In the genomic region with DNA sequence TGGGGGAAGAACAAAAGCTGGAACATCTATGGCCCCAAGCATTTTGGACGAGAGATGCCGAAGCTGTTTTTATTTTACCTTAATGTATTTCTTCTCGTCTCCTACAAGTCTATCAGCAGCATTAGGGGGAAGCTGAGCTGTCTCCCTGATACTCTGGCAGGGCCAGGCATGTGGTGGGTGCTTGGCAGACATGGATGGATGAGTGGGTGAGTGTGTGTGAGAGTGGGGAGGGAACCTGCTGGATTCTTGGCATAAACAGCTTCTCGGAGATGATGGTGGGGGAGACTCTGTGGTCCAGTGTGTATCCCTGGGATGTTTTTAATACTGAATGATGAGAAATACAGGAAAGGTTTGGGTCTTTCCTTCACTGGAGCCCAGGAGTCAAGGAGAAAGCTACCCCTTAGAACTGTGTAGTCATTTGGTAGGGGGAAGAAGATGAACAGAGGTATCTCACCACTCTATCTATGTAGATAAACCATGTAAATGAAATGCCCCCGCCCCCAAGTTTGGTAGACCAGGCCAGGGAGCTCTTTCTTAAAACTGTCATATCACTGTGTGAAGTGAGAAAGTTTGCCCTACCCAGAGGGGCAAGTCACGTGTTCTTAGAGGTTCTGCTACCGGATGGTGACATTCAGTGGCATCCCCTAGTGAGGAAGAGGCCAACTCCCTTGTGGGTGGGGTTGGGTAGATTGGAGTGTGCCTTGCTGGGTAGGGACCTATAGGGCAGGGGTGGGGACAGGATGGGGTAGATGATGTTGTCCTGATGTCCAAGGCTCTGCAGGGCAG, we compare ENCODE assay signal across 12 mouse cellular contexts. TPM values are rescaled to one million over a fixed set of nuclear protein-coding genes. Genes with fewer than 3 reads are reported as not detected.
A peak's percentile ranks its signal among the peaks of the same experiment; 100 is the strongest.
DNase-seq lines count a peak whose midpoint lies in the region; ATAC-seq and TF ChIP-seq lines count a peak whose summit lies in the region.
"Had no signal": no experiment of that assay in that cellular context is flagged by ENCODE, and none has a peak within 500 bp of the region (broad histone marks: within the 10 kb centered on the region; RNA-seq: fewer than 3 reads in every experiment).

No protein-coding gene starts in this region.

- intact Hi-C loops in left cerebral cortex, adult 2 months (cut with DNase I) = loop anchor here (5.0 kb wide), 1 partner anchor 37 kb away; no protein-coding TSS in a partner anchor
- intact Hi-C loops in left cerebral cortex, postnatal 10 days (cut with DNase I) = no loop called here

- no peaks in the 10 kb centered on the region for H3K36me3 ChIP-seq in liver, embryonic 13.5 days
- H3K36me3 ChIP-seq in heart, embryonic 11.5 days (ENCODE audit: control insufficient read depth, insufficient read depth, low read length) = no peaks in the 10 kb centered on the region
- H3K36me3 ChIP-seq: limb, embryonic 12.5 days had no signal

- peaks cover 73% of the 10 kb centered on the region for H3K4me1 ChIP-seq in liver, embryonic 13.5 days (replicated peaks)
- H3K4me1 ChIP-seq in heart, embryonic 11.5 days (ENCODE audit: control insufficient read depth, insufficient read depth, low read length) = no peaks in the 10 kb centered on the region
- H3K4me1 ChIP-seq: limb, embryonic 12.5 days had no signal

- DNase-seq in left cerebral cortex, adult 2 months (ENCODE audit: extremely low spot score in 1 of 2, low spot score in 2 of 2) = peak; percentile 41 to 43
- no peak for DNase-seq in left cerebral cortex, postnatal 10 days (ENCODE audit: extremely low spot score in 1 of 2, low spot score in 2 of 2)
- DNase-seq in liver, embryonic 13.5 days = peak; percentile 47
- DNase-seq in thymus, postnatal 0 days (ENCODE audit: low spot score) = peak; percentile 75
- DNase-seq in heart, adult 18-20 months = no peak
- DNase-seq in kidney, postnatal 14 days = no peak
- DNase-seq: adrenal gland, postnatal 14 days; cerebellum, postnatal 10 days; heart, postnatal 36 days had no signal

- no peaks in the 10 kb centered on the region for H3K27me3 ChIP-seq in liver, embryonic 13.5 days
- H3K27me3 ChIP-seq in heart, embryonic 11.5 days (ENCODE audit: control insufficient read depth, insufficient read depth, low read length) = 0 out of 2 replicates have a peak, but pooled peaks cover 2% of the 10 kb centered on the region

- TF ChIP-seq CTCF in left cerebral cortex, adult 2 months (IDR thresholded peaks at IDR 0.05) = no peak

- no peaks in the 10 kb centered on the region for H3K9me3 ChIP-seq in liver, embryonic 13.5 days (replicated peaks)
- H3K9me3 ChIP-seq in heart, embryonic 11.5 days (replicated peaks; ENCODE audit: control insufficient read depth, low read length) = no peaks in the 10 kb centered on the region
- H3K9me3 ChIP-seq: limb, embryonic 12.5 days had no signal

- ATAC-seq in erythroid progenitor cell, adult 5-6 weeks (replicated peaks; ENCODE audit: low FRiP score, poor library complexity, severe bottlenecking) = 0 out of 2 replicates have a peak, but pooled peaks have one; percentile 21
- ATAC-seq in liver, embryonic 13.5 days (ENCODE audit: low read depth) = peak; percentile 87
- no peak for ATAC-seq in heart, embryonic 11.5 days (replicated peaks; ENCODE audit: insufficient number of reproducible peaks, low FRiP score, low TSS enrichment)

- WGBS in liver, embryonic 13.5 days (ENCODE audit: insufficient replicate concordance) = 31% methylated on average over 7 of the region's 7 CpGs
- 71% methylated on average over 7 of the region's 7 CpGs for WGBS in heart, embryonic 11.5 days (ENCODE audit: insufficient replicate concordance)

- H3K27ac ChIP-seq in left cerebral cortex, adult 2 months = no peak overlapping the region
- H3K27ac ChIP-seq in liver, embryonic 13.5 days = peak overlapping the region; percentile 78
- no peak overlapping the region for H3K27ac ChIP-seq in heart, embryonic 11.5 days (ENCODE audit: low read depth, low read length)
- H3K27ac ChIP-seq: limb, embryonic 12.5 days had no signal

- 0 out of 2 replicates have a peak overlapping the region, but pooled peaks have one; percentile 26 for H3K9ac ChIP-seq in liver, embryonic 13.5 days
- H3K9ac ChIP-seq in heart, embryonic 11.5 days (ENCODE audit: low read depth, low read length) = no peak overlapping the region
- H3K9ac ChIP-seq: limb, embryonic 12.5 days had no signal

- peak overlapping the region; percentile 29 for H3K4me2 ChIP-seq in liver, embryonic 13.5 days
- no peak overlapping the region for H3K4me2 ChIP-seq in heart, embryonic 11.5 days
- H3K4me2 ChIP-seq: limb, embryonic 12.5 days had no signal

- no peak overlapping the region for H3K4me3 ChIP-seq in left cerebral cortex, adult 2 months
- no peak overlapping the region for H3K4me3 ChIP-seq in liver, embryonic 13.5 days (replicated peaks)
- no peak overlapping the region for H3K4me3 ChIP-seq in heart, embryonic 11.5 days (ENCODE audit: low read depth, low read length)
- H3K4me3 ChIP-seq: limb, embryonic 12.5 days had no signal

RNA-seq across cellular contexts. Expression of a gene that starts 43.2 kb away (rescaled TPM):
- 10 to 100 TPM; 23.5 to 28.0 TPM for total RNA-seq in left cerebral cortex, adult 2 months (2021)
- 10 to 100 TPM; 32.5 to 32.8 TPM for total RNA-seq in left cerebral cortex, postnatal 10 days (2021)
- total RNA-seq in erythroid progenitor cell, adult 5-6 weeks (2015; ENCODE audit: low replicate concordance) = 10.8 and 13.0 TPM in 2 replicates
- total RNA-seq in erythroid progenitor cell, adult 5-6 weeks (2017; ENCODE audit: low replicate concordance) = 6.1 and 6.3 TPM in 2 replicates
- polyA plus RNA-seq in liver, embryonic 13.5 days (2015; fragmentation: Nextera tagmentation; extraction: Ambion mirVana) = 2.5 and 2.8 TPM in 2 replicates
- polyA plus RNA-seq in thymus, postnatal 0 days (2015; fragmentation: Nextera tagmentation; extraction: Ambion mirVana) = 12.7 and 17.3 TPM in 2 replicates
- 1 to 10 TPM; 2.2 to 2.9 TPM for total RNA-seq in heart, adult 18-20 months (2021)
- 1.3 and 1.7 TPM in 2 replicates for polyA plus RNA-seq in heart, embryonic 11.5 days (2014; fragmentation: Nextera tagmentation; extraction: Ambion mirVana)

RNA-seq across cellular contexts. Expression of a gene that starts 52.0 kb away (rescaled TPM):
- total RNA-seq in left cerebral cortex, adult 2 months (2021) = not detected
- total RNA-seq in left cerebral cortex, postnatal 10 days (2021) = not detected
- not detected in 2 replicates for total RNA-seq in erythroid progenitor cell, adult 5-6 weeks (2015; ENCODE audit: low replicate concordance)
- not detected in 2 replicates for total RNA-seq in erythroid progenitor cell, adult 5-6 weeks (2017; ENCODE audit: low replicate concordance)
- polyA plus RNA-seq in liver, embryonic 13.5 days (2015; fragmentation: Nextera tagmentation; extraction: Ambion mirVana) = not detected in 2 replicates
- 0.13 and 0.46 TPM in 2 replicates for polyA plus RNA-seq in thymus, postnatal 0 days (2015; fragmentation: Nextera tagmentation; extraction: Ambion mirVana)
- not detected for total RNA-seq in heart, adult 18-20 months (2021)
- not detected in 2 replicates for polyA plus RNA-seq in heart, embryonic 11.5 days (2014; fragmentation: Nextera tagmentation; extraction: Ambion mirVana)
- total RNA-seq: adrenal gland, postnatal 14 days; heart, postnatal 36 days had no signal
- polyA plus RNA-seq: limb, embryonic 12.5 days had no signal

Comparison
In these comparisons a context has a peak if more than half of its experiments do, and no peak if none do; other contexts are left out.
1. DNase-seq: peak in left cerebral cortex, adult 2 months (2 of 2), liver, embryonic 13.5 days (single experiment) and thymus, postnatal 0 days (single experiment); none in left cerebral cortex, postnatal 10 days (0 of 2), heart, adult 18-20 months (0 of 2) and kidney, postnatal 14 days (single experiment).